Mouse (Mus musculus) MEL (cell line): ENCODE measurements around the gene Ispd. TPM values are rescaled to one million over a fixed set of nuclear protein-coding genes. Genes with fewer than 3 reads are reported as not detected.

Source experiments
- DNase-seq: peaks from one replicate; pipeline ENCODE4 v3.0.0; 2011; ENCODE audit warnings: low read depth, low spot score
- H3K27ac ChIP-seq: 2 replicates; pipeline ENCODE4 v1.5.1; 2012; ENCODE audit warnings: low read depth, mild to moderate bottlenecking, control low read depth, low read length, moderate library complexity; ENCODE audit not compliant: control insufficient read depth
- H3K27me3 ChIP-seq, 2 experiments: fragments of 150-350 bp in 1 of 2; sonication (generic) in 1 of 2; 2 replicates each; pipeline ENCODE4 v1.6.1; 2012; ENCODE audit warnings: low read length in 2 of 2, mild to moderate bottlenecking in 2 of 2, improper control_type of control experiment in 1 of 2, moderate library complexity in 1 of 2; ENCODE audit not compliant: insufficient read depth in 2 of 2, control insufficient read depth in 1 of 2
- H3K36me3 ChIP-seq, 2 experiments: 2 replicates each; pipeline ENCODE4 v1.6.1; 2012 to 2014; ENCODE audit warnings: low read length in 2 of 2, improper control_type of control experiment in 1 of 2, inconsistent platforms in 1 of 2, mild to moderate bottlenecking in 1 of 2; ENCODE audit not compliant: insufficient read depth in 2 of 2, control insufficient read depth in 1 of 2
- H3K4me1 ChIP-seq, 2 experiments: fragments of 150-350 bp in 1 of 2; sonication (generic) in 1 of 2; 2 replicates each; pipeline ENCODE4 v1.6.1; 2012; ENCODE audit warnings: low read length in 2 of 2, improper control_type of control experiment in 1 of 2, mild to moderate bottlenecking in 1 of 2; ENCODE audit not compliant: insufficient read depth in 2 of 2, control insufficient read depth in 1 of 2
- H3K4me3 ChIP-seq, 2 experiments: fragments of 150-350 bp in 1 of 2; sonication (generic) in 1 of 2; 2 replicates each; pipeline ENCODE4 v1.5.1; 2012; ENCODE audit warnings: low read depth in 2 of 2, low read length in 2 of 2, mild to moderate bottlenecking in 2 of 2, moderate library complexity in 2 of 2, control low read depth in 1 of 2, improper control_type of control experiment in 1 of 2; ENCODE audit not compliant: control insufficient read depth in 1 of 2, insufficient read depth in 1 of 2
- H3K79me2 ChIP-seq: 2 replicates; pipeline ENCODE4 v1.6.1; 2012; ENCODE audit warnings: mild to moderate bottlenecking, low read length, moderate library complexity; ENCODE audit not compliant: control insufficient read depth, poor library complexity, insufficient read depth
- H3K9ac ChIP-seq: 2 replicates; pipeline ENCODE4 v1.6.1; 2012; ENCODE audit warnings: low read depth, mild to moderate bottlenecking, control low read depth, low read length, moderate library complexity; ENCODE audit not compliant: control insufficient read depth, poor library complexity, severe bottlenecking
- H3K9me3 ChIP-seq: fragments of 150-350 bp; sonication (generic); replicated peaks from 2 replicates; pipeline ENCODE4 v1.6.1; 2012; ENCODE audit warnings: mild to moderate bottlenecking, low read length, improper control_type of control experiment, moderate library complexity; ENCODE audit not compliant: insufficient read depth
- CHD1 ChIP-seq: IDR thresholded peaks from 2 replicates; pipeline ENCODE4 v1.6.1; 2012; ENCODE audit warnings: low read depth, mild to moderate bottlenecking, inconsistent platforms, low read length, improper control_type of control experiment
- CTCF ChIP-seq, 3 experiments: IDR thresholded peaks in 2 of 3; conservative IDR thresholded peaks in 1 of 3; 2 replicates each; pipeline ENCODE4 v1.5.1; 2011 to 2012; ENCODE audit warnings: low read length in 3 of 3, low read depth in 2 of 3, mild to moderate bottlenecking in 2 of 3, improper control_type of control experiment in 1 of 3, inconsistent platforms in 1 of 3, mixed read lengths in 1 of 3, moderate library complexity in 1 of 3; ENCODE audit not compliant: control insufficient read depth in 1 of 3, insufficient read depth in 1 of 3, poor library complexity in 1 of 3, severe bottlenecking in 1 of 3
- ELF1 ChIP-seq: IDR thresholded peaks from 2 replicates; pipeline ENCODE4 v1.6.1; 2014; ENCODE audit warnings: low read depth, mild to moderate bottlenecking, inconsistent platforms, low read length, improper control_type of control experiment, moderate library complexity
- ETS1 ChIP-seq: IDR thresholded peaks from 2 replicates; pipeline ENCODE4 v1.6.1; 2012; ENCODE audit warnings: low read depth, mild to moderate bottlenecking, inconsistent platforms, low read length, improper control_type of control experiment, moderate library complexity
- MAFK ChIP-seq: IDR thresholded peaks from 2 replicates; pipeline ENCODE4 v1.6.1; 2011; ENCODE audit warnings: low read depth, mild to moderate bottlenecking, low read length, improper control_type of control experiment, borderline replicate concordance
- MEF2A ChIP-seq: IDR thresholded peaks from 2 replicates; pipeline ENCODE4 v1.6.1; 2014; ENCODE audit warnings: low read depth, mild to moderate bottlenecking, inconsistent platforms, low read length, improper control_type of control experiment; ENCODE audit not compliant: poor library complexity, insufficient replicate concordance, severe bottlenecking; ENCODE audit errors: extremely low read depth
- MXI1 ChIP-seq: IDR thresholded peaks from 2 replicates; pipeline ENCODE4 v1.6.1; 2011; ENCODE audit warnings: mild to moderate bottlenecking, low read depth, low read length, improper control_type of control experiment
- MYB ChIP-seq: IDR thresholded peaks from 2 replicates; pipeline ENCODE4 v1.6.1; 2011; ENCODE audit warnings: mild to moderate bottlenecking, low read depth, low read length, improper control_type of control experiment
- POLR2AphosphoS2 ChIP-seq: IDR thresholded peaks from 2 replicates; pipeline ENCODE4 v1.6.1; 2011; ENCODE audit warnings: low read length, improper control_type of control experiment
- RCOR1 ChIP-seq: IDR thresholded peaks from 2 replicates; pipeline ENCODE4 v1.6.1; 2012; ENCODE audit warnings: low read depth, mild to moderate bottlenecking, inconsistent platforms, low read length, improper control_type of control experiment
- SIN3A ChIP-seq: IDR thresholded peaks from 2 replicates; pipeline ENCODE4 v1.6.1; 2012; ENCODE audit warnings: low read length, improper control_type of control experiment, inconsistent platforms
- TAL1 ChIP-seq: IDR thresholded peaks from 2 replicates; pipeline ENCODE4 v1.6.1; 2012; ENCODE audit warnings: mild to moderate bottlenecking, inconsistent platforms, low read length, moderate library complexity, mixed read lengths
- TBP ChIP-seq: IDR thresholded peaks from 2 replicates; pipeline ENCODE4 v1.8.0; 2011; ENCODE audit warnings: low read depth, low read length, improper control_type of control experiment
- TCF12 ChIP-seq: IDR thresholded peaks from 2 replicates; pipeline ENCODE4 v1.6.1; 2014; ENCODE audit warnings: low read depth, mild to moderate bottlenecking, inconsistent platforms, low read length, improper control_type of control experiment, moderate library complexity
- USF1 ChIP-seq: IDR thresholded peaks from 2 replicates; pipeline ENCODE4 v1.6.1; 2014; ENCODE audit warnings: low read depth, mild to moderate bottlenecking, inconsistent platforms, low read length, improper control_type of control experiment, moderate library complexity
- ZMIZ1 ChIP-seq: IDR thresholded peaks from 2 replicates; pipeline ENCODE4 v1.6.1; 2012; ENCODE audit warnings: low read depth, mild to moderate bottlenecking, inconsistent platforms, low read length, improper control_type of control experiment, moderate library complexity
- ZNF384 ChIP-seq: IDR thresholded peaks from 2 replicates; pipeline ENCODE4 v1.6.1; 2012; ENCODE audit warnings: low read depth, mild to moderate bottlenecking, inconsistent platforms, low read length, improper control_type of control experiment
- polyA plus RNA-seq, 2 experiments: library from polyadenylated mRNA; stranded (reverse) in 1 of 2; unstranded in 1 of 2; fragments of >175 nt in 1 of 2; fragments of >200 nt in 1 of 2; gene quantifications; 2 replicates each; pipeline versions ENCODE4 v1.2.1 to v1.2.4; 2012; ENCODE audit warnings: low replicate concordance in 2 of 2, low read depth in 1 of 2; ENCODE audit not compliant: insufficient read length in 2 of 2, insufficient read depth in 1 of 2, missing spikeins in 1 of 2
- total RNA-seq: library from RNA; depleted of rRNA; stranded (reverse); fragments of 300-350 nt; gene quantifications from 2 replicates; pipeline ENCODE4 v1.2.3, GENCODE M21; 2012

Gene Ispd
- total and polyA plus RNA-seq, 3 experiments: 2.4 to 54.1 (median 2.8) TPM

GRCm38 (mm10) chr12:36666771-36667170 is 285.5 kb downstream of the Ispd start:
- H3K36me3 ChIP-seq: no peaks in the 10 kb centered on the region
- no peak for DNase-seq
- no peak overlapping the region for H3K9ac ChIP-seq
- no peaks in the 10 kb centered on the region for H3K4me1 ChIP-seq
- no peak overlapping the region for H3K27ac ChIP-seq
- TF ChIP-seq ELF1: no peak
- no peak for TF ChIP-seq SIN3A
- TF ChIP-seq TCF12: no peak
- TF ChIP-seq, all 39 proteins: peak for 0
- Histone ChIP-seq H3K9me3 (no peaks in the 10 kb centered on the region), H3K27me3 (no peaks in the 10 kb centered on the region), H3K79me2 (no peaks in the 10 kb centered on the region), H3K4me3 (no peak overlapping the region)

DNA sequence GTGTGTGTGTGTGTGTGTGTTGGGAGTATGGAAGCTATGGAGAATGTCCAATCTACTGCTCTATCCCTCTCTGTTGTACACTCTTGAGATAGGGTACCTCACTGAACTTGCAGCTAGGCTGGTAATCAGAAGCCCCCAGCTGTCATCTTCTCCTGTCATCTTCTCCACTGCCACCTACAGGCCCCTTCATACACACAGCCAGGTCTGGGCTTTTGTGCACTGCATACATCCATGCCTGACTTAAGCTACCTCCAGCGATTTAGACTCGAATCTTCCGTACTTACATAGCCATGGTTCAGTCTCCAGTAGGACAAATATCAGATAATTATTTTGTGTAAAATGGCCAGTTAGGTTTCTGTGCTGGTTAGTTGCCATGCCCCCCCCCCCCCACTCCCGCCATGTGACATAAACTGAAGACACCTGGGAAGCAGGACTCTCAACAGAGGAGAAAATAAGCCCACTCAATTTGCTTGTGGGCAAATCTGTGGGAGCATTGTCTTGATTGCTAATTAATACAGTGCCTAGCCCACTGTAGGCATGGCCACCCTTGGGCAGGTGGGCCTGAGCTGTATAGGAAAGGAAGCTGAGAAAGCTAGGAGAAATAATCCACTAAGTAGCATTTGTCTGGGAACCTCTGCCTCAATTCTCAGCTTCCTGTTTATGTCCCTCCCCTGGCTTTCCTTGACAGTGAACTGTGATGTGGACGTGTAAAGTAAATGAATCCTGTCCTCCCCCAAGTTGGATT is 289.1 kb downstream of the Ispd start:
- Histone ChIP-seq H3K9me3 (no peaks in the 10 kb centered on the region), H3K9ac (no peak overlapping the region), H3K27me3 (no peaks in the 10 kb centered on the region), H3K4me3 (no peak overlapping the region), H3K4me1 (no peaks in the 10 kb centered on the region), H3K27ac (no peak overlapping the region), H3K79me2 (no peaks in the 10 kb centered on the region), H3K36me3 (no peaks in the 10 kb centered on the region)
- TF ChIP-seq MAFK (no peak), RCOR1 (no peak), USF1 (no peak), CTCF (IDR thresholded peaks at IDR 0.05 in 2 of 3, conservative IDR thresholded peaks at IDR 0.05 in 1 of 3; ENCODE audit: control insufficient read depth in 1 of 3, insufficient read depth in 1 of 3, low read depth in 2 of 3, low read length in 3 of 3, poor library complexity in 1 of 3, severe bottlenecking in 1 of 3) (no peak), ZNF384 (no peak), MXI1 (no peak), MYB (no peak), TAL1 (no peak), ZMIZ1 (no peak), ETS1 (no peak), MEF2A (no peak), CHD1 (no peak), TBP (no peak), POLR2AphosphoS2 (no peak)
- DNase-seq: peak; percentile 5
